Mouse (Mus musculus) gastrocnemius, postnatal 25 days (tissue): ENCODE data around the gene Elf5. TPM values are rescaled to one million over a fixed set of nuclear protein-coding genes. Genes with fewer than 3 reads are reported as not detected.

Experiments used
- DNase-seq: peaks from one replicate; pipeline ENCODE4 v3.0.0; 2022
- total RNA-seq, 2 experiments: library from RNA; stranded (reverse); gene quantifications; 1 replicate in 1 of 2; 2 replicates in 1 of 2; pipeline ENCODE4 v1.2.3; 2021

Elf5 gene
- total RNA-seq, 2 experiments from 2014 or later = not detected

DNA sequence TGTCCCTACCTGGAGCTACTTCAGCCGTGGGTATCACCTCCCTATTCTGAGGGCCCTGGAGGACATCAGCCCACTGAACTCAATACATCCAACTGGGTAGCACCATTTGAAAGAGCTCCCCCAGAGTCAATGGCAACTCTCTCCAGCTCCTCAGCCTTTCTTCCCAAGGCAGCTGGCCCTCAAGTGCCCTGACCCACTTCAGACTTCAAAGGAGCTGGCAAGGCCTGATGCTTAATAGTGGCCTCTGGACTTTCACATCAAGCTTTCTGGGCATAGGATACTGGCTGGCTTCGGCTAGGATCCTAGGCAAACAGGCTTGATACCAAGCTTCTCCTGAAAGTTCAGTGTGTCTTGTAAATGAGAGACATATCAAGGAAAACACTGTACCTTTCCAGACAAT is 23.6 kb downstream of the Elf5 start:
- DNase-seq = no peak

DNA sequence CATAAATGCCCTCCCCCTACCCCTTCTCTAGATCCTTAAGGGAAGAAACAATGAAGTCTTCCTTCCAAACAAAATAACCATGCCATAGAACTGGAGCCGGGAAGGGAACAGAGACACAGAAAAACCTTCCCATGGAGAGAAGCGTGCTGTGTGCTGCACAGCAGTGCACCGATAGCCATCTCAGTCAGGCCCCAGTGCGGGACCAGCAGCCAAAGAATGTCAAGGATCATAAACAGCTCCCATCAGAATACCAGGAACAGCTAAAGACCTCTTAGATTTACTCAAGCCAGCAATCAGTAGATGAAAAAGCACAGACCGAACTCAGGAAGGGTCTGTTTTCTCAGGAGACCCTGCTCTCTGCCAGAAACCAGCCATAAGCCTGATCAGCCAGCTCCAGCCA is 25.0 kb downstream of the Elf5 start:
- no peak for DNase-seq

DNA sequence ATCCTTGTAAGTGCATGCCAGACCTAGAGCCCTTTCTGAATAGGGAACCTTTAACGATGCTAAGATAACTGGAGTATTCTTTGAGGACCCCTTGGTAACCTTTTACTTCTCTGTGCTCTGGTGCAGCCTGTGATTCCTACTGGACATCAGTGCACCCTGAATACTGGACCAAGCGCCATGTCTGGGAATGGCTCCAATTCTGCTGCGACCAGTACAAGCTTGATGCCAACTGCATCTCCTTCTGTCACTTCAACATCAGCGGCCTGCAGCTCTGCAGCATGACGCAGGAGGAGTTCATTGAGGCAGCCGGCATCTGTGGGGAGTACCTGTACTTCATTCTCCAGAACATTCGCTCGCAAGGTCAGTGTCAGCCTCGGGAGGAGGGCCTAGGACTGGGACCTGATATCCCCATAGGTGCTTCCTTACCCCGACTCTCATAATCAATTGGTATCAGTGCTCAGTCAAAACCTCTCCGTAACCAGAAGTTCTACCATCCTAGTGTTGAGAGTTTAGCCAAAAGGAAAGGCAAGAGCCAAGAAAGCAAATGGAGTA is 27.7 kb downstream of the Elf5 start:
- no peak for DNase-seq

- DNase-seq = no peak
These were observed 28.2 kb downstream of the Elf5 start for GRCm38 (mm10) chr2:103439710-103440109.

DNA sequence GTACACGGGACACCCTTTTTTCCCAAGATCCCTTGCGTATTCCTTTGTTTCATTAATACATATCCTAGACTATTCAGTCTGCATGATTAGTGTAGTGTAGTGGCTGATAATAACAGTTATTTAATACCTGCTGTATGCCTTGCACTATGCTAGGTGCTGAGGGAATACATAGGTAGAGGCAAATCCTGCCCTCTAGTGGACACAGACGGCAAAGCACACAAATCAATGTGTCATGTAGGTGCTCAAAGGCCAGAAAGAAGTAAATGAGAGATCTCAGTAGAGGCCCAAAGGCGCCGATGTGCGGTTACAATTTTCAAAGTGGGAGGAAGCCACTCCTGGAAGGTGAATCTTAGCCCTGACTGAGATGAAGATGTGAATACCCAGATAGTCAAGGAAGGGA is 34.3 kb downstream of the Elf5 start:
- DNase-seq = no peak

GRCm38 (mm10) chr2:103446326-103446725 is 34.8 kb downstream of the Elf5 start:
- no peak for DNase-seq

- no peak for DNase-seq
These were observed 37.6 kb downstream of the Elf5 start for GRCm38 (mm10) chr2:103448947-103449560.

DNA sequence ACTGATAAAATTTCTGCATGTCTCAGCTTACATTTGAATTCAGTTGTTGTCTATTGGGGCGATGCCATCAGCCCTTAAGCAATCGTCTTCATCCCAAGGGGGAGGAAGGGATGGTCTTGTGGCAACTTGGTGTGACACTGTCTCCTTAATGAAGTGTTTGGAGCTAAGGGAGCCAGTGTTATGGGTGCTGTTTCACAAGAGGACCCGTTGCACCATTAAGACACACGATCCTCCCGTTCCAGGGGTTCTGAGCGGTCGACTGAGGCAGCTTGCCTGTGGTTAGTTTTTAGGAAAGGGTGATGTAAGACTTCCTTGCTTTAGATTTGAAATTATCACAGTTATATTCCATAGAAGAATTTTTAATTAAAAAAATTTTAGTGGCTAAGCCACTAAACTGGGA is 38.3 kb downstream of the Elf5 start:
- DNase-seq = no peak

DNA sequence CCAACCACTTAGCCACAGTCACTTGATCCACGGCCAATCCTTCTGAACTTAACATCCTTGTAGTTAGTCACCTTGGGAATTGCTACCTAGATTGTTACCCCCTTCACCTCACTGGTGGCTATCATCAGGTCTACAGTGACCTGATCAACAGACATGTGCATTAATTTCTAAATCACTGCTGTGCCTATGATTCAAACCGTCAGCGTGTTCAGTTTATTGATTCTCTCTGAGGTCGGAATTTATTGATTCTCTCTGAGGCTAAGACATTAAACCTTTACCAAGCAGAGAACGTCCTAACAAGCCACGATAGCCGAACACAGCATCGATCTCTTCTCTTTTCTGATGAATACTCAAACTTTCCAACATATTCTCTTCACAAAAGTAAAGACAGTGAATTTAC is 38.8 kb downstream of the Elf5 start:
- DNase-seq = no peak

GRCm38 (mm10) chr2:103452550-103452949 is 41.1 kb downstream of the Elf5 start:
- DNase-seq = no peak

DNA sequence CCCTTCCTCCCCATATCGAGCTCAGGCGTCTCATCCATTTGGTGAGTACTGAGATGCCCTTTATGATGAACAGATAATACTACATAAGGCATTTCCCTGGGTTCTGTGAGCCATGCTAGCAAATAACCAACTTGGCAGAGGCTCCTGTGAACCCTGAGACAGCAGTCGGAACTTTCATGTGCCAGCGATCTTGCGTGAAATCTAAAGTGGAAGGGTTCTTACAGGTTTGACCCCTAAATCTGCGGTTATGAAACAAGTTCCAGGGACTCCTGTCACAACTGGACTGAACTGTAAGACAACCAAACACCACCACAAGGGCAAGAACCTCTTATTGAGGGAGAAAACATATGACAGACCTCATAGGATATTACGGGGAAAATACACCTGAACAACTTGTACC is 44.3 kb downstream of the Elf5 start:
- DNase-seq = no peak

DNA sequence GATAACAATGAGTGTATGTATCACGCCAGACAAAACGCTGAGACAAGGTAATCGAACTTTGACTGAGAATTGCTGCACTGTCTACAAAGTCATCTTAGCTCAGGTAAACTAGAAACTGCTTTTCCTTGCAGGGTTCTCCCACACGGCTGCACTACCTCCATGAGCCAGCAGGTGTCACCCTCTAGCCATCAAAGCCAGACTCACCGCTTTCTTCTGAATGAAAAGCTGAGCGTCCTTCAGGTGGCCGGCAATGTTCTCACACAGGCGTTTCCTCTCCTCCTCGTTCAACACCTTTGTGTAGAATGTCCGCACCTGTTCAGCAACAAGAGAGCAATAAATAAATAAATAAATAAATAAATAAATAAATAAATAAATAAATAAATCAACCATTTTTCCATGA is 45.2 kb downstream of the Elf5 start:
- DNase-seq = peak; percentile 46

GRCm38 (mm10) chr2:103457048-103457447 is 45.6 kb downstream of the Elf5 start:
- DNase-seq = no peak

DNA sequence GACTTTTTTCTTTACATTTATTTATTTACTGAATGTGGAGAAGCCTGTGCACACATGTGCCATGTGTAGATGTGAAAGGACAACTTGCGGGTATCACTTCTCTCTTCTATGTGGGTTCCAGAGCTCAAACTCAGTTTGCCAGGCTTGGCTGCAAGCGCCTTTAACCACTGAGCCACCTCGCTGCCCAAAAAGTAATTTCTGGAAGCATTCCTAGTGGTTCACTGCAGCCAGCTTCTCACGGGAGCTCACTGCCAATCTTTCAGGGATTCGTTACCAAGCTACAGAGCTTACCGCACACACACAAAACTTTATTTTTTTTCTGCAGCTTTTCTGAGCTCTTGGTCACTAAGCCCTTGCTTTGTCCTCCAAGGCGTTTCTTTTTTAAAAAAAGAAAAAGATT is 46.1 kb downstream of the Elf5 start:
- DNase-seq = no peak

DNA sequence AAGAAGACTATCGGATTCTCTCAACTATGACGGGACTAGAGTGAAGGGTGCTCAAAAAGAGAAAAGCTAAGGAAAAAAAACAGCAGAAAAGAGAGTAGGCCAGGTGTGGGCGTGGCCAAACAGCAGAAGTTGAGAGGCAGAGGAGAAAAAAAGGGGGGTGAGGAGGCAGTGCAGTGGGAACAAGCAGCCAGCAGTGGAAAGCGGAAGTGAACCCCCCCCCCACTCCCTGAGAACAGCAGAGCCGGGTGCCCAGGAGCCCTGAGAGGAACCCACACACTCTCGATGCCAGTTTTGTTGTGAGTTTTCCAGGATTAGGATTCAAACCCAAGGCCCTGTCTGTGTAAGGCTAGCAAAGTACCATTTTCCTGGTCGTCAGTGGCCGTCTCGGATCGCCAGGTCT is 47.6 kb downstream of the Elf5 start:
- DNase-seq = no peak

DNA sequence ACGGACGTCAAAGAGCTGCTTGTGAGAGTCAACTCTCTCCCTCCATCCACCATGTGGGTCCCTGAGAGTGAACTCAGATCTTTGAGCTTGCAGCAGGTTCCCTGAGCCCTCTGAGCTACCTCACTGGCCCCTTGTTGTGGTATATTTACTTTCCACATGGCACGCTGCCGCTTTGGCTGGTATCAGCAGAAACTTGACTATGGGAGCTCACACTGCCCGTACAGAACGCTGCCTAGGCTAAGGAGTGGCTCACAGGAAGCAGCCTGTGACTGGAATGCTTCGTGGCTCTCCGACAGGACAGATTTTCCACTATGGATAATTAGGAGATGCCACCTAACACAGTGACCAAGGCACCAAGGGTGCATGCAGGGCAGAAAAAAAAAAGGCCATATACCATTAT is 49.7 kb downstream of the Elf5 start:
- no peak for DNase-seq

- DNase-seq = no peak
These were observed 50.3 kb downstream of the Elf5 start for GRCm38 (mm10) chr2:103461743-103462142.

GRCm38 (mm10) chr2:103462746-103463145 is 51.3 kb downstream of the Elf5 start:
- no peak for DNase-seq

DNA sequence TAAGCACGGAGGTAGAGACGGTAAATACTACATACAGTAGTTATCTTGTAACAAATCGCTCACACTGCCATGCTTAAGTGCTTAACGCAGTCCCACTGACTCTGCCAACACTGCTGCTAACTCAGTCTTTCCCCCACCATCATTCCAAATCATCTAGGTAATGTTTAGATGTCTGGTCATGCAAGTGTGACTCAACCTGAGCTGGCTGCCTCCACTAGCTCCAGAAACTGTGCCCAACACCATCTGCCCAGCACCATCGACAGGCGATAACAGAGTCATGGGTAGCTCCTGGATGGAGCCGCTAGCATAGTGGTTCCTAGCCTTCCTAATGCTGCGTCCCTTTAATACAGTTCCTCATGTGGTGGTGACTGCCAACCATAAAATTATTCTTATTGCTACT is 53.0 kb downstream of the Elf5 start:
- DNase-seq = no peak

DNA sequence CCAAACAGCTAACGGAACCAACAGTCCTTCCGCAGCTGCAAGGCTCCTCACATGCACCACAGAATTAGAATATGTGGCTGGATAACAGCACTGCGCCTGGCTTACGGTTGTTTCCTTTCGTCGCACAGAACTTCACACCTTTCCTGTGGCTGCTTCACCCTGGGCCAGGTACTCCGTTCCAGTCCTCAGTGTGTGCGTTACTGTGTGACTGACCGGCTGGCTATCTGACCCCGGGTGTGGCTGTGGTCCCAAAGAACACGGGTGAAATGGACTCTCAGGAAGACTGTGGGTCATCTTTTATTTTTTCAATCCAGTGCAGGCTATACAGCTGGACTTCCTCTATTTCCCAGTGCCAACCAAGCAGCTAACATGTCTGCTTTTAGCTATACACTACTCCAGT is 53.9 kb downstream of the Elf5 start:
- DNase-seq = no peak

GRCm38 (mm10) chr2:103466272-103466671 is 54.8 kb downstream of the Elf5 start:
- no peak for DNase-seq

- DNase-seq = no peak
These were observed 55.6 kb downstream of the Elf5 start for GRCm38 (mm10) chr2:103466984-103467588.

- DNase-seq = no peak
These were observed 61.9 kb downstream of the Elf5 start for GRCm38 (mm10) chr2:103473362-103473761.

- DNase-seq = no peak
These were observed 64.7 kb downstream of the Elf5 start for GRCm38 (mm10) chr2:103476180-103476579.
